Mouse (Mus musculus): ENCODE data around the gene Cpeb3.
"Not testable (repeated sequence)": the region's sequence is repeated elsewhere in the genome, so short reads cannot be mapped to it uniquely, and the experiment has no call there.

Gene Cpeb3

GRCm38 (mm10) chr19:37156040-37156439, 52.4 kb downstream of the Cpeb3 start:
- no peak for DNase-seq (ENCODE audit: low spot score in 2 of 2)

- no peak for DNase-seq (ENCODE audit: low spot score in 2 of 2)
Measured at GRCm38 (mm10) chr19:37147145-37147544, 61.3 kb downstream of the Cpeb3 start.

DNA sequence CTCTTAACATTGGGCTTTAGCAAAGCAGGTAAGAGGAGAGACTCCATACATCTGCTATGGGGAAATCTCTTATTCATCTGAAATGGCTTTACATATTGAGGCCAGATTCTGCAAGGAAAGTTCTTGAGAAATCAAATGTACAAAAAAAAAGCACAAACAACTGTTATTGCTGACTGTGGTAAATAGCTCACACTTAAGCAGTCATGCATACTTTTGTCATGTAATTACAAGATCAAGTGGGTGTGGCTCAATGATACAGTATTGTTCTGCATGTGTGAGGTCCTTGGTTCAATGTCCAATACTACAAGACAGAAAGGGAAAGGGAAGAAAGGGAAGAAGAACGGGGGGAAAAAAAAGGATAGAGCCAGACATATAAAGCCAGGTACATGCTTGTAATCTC, 62.6 kb downstream of the Cpeb3 start:
- DNase-seq (ENCODE audit: low spot score in 2 of 2) = no peak

- no peak for DNase-seq (ENCODE audit: low spot score in 2 of 2)
Measured at GRCm38 (mm10) chr19:37145401-37145800, 63.0 kb downstream of the Cpeb3 start.

DNA sequence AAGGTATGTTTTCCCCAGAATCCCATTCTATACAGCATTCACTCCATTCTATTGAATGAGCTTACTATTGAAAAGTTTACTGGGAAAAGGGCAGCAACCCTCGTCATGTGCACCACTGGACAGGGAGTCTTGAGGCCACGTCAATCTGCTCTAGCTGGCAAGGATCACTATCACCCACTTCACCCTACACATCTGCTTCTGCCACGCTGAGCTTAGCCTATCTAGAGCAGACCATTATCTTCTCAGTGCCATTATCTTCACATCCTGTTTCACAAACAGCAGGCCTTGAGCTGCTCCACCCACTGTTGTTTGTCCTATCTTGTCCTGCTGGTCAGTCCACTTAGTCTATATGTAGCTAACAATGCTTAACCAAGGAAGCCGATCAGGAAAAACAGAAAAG, 66.8 kb downstream of the Cpeb3 start:
- no peak for DNase-seq (ENCODE audit: low spot score in 2 of 2)

DNA sequence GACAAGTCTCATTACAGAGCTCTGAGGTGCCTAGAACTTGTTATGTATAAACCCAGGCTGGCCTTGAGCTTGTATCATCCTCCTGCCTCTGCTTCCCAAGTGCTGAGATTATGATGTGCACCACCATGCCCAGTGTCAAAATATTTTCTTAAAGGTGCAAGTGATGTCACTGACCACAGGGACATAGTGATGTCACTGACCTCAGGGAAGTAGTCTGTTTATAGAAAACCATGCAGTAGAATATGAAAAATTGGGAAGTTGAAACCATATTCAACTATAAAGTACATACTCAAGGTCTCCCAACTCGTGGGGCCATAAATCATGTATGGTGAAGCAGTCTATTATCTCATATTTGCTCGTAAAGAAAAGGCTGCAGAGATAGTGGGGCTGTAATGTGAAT, 71.3 kb downstream of the Cpeb3 start:
- no peak for DNase-seq (ENCODE audit: low spot score in 2 of 2)

DNA sequence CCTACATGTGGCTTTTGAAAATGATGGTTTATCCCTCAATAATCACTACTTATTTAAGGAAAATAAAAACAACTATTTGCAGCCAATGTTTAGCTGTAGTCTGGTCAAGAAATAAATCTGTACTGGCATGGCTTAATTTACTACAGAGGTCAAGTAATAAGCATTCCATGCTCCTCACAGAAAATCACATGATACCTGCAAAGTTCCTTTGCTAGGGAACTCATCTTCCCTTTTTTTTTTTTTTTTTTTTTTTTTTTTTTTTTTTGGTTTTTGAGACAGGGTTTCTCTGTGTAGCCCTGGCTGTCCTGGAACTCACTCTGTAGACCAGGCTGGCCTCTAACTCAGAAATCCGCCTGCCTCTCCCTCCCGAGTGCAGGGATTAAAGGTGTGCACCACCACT, 72.9 kb downstream of the Cpeb3 start:
- DNase-seq (ENCODE audit: low spot score in 2 of 2) = not testable (repeated sequence)

DNA sequence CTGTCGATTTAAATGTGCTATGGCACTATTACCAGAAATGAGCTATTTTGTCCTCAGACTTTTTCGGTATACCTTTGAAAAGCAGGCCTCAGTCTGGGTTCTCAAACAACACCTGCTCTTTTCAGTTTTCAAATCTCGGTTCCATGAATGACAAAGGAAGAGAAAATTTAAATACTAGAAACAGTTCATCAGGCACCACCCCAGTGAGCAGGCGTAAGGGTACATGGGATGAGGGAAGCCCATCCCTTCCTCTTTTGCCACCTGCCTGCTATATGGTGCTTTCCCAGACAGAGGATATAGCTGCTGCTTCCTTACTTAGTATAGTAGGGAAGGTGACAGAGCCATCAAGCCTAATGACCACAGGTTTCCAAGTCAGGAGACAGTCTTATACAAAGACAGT, 74.7 kb downstream of the Cpeb3 start:
- DNase-seq (ENCODE audit: low spot score in 2 of 2) = no peak

DNA sequence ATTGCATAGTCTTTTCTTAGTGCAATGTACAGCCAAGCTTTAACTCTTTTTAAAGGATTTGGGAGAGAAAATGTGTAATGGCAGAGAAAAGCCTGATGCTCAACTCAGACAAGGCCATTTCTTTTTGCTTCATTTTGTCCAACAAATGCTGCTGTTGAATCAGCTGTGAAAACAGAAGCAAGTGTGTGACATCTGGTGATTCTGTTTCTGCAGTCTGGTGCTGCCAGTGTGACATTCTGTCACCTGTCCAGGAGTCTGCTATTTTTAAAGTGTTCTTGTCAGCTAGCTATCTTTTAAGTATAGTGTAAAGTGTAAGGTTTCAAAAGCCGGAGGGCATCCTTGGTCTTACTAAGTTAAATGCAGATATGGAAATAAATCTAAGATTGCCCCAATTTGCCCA, 76.7 kb downstream of the Cpeb3 start:
- DNase-seq (ENCODE audit: low spot score in 2 of 2) = no peak

DNA sequence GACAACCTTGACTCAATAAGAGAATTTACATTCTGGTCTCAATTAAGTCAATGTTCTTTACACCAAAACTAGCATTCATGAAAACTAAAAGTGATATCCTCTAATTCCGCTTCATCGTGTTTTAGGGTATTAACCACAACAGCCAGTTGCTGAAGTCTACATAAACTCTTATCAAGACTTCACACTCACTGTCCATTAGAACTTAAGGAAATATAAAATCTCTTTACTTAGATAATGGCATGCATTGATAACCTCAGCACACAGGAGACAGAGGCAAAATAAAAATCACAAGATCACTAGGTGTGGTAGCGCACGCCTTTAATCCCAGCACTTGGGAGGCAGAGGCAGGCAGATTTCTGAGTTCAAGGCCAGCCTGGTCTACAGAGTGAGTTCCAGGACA, 79.9 kb downstream of the Cpeb3 start:
- DNase-seq (ENCODE audit: low spot score in 2 of 2) = no peak

DNA sequence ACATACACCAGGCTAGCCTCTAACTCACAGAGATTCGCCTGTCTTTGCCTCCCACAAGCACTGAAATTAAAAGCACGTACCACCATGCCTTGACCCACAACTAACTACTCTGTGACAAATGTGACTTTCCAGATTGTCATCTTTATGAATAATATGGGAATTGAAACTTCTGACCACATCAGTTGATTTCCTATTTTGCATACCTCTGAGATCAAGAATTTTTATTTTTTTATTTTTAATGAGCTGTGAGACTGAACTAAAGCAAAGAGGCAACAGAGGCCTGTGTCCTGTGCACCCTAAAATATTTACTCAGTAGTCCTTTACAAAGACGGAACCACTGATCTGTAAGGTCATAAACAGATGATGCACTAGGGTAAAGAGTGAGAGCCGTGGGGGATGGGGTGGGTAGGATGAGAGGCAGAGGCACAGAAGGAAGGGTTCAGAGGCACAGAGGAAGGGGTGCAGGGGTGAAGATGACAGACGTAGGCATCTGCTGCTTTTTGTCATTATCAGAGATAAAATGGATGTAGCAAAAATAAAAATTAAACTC, 81.3 kb downstream of the Cpeb3 start:
- no peak for DNase-seq (ENCODE audit: low spot score in 2 of 2)

DNA sequence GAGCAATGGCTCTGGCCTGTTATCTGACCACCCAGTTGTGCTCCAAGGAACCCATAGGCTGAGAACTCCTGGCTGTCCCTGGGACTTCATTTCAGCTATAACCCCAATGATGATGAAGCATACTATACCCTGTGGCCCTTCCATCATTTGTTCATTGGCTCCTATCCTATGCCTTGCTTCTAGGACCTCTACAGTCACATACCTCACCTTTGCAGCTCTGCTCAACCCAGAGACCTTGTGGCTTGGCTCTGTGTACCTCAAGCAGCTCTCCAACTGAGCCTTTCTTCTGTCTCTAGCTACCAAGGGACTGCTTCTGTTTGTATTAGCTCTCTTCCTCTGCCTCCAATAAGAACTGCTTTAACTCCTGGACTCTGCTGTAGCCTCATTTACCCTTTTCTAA, 83.4 kb downstream of the Cpeb3 start:
- DNase-seq (ENCODE audit: low spot score in 2 of 2) = no peak

DNA sequence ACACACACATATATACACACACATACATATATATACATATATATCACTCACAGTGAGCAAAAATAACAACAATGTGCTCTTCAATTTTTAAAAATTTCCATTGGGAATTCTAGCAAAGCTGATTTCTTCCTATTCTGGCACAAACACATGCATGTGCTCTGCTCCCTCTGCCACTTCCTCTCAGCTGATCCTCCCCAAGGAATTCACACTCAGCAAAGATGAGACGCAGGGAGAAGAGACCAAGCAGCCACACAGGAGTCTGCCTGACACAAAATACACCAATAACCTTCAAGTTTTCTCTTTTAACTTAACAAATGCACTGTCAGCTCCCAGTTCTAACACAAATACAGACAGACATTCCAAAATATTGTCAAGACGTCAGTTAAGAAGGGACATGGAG, 89.1 kb downstream of the Cpeb3 start:
- no peak for DNase-seq (ENCODE audit: low spot score in 2 of 2)

DNA sequence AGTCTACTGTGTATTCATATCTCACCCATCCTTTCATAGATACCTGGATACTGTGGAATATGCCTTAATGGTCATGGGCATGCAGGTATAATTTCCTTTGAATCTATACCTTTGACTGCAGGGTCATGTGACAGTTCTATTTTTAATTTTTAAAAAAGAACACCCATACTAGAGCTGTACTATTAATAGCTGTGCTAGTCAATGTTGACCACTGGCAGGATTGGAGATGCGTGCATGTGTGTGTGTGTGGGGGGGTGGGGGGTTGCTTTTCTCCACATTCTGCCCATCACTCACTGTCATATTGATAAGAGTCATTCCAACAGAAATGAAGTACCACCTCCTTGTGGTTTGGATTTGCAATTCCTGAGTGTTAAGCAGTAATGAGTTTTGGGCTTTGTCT, 92.6 kb downstream of the Cpeb3 start:
- no peak for DNase-seq (ENCODE audit: low spot score in 2 of 2)

DNA sequence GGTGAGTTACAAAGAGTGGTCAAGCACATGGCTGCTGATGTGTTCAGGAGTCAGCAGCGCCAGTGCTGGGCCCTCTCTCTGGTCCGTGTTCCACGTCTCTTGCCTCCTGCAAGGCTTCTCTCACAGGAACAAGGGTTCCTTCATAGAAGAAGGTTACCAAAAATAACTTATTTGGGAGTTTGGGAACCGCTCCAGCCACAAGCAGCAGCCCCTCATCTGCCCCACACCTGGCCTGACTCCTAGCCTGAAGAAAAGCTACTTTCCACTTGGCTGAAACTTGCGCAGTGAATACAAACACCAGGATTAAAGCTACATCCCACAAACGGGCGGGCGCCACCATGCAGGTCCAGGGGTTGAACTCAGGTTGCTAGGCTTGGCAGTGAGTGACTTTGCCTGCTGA, 93.0 kb downstream of the Cpeb3 start:
- DNase-seq (ENCODE audit: low spot score in 2 of 2) = no peak

GRCm38 (mm10) chr19:37111831-37112230, 96.6 kb downstream of the Cpeb3 start:
- no peak for DNase-seq (ENCODE audit: low spot score in 2 of 2)

- no peak for DNase-seq (ENCODE audit: low spot score in 2 of 2)
Measured at GRCm38 (mm10) chr19:37110494-37110893, 97.9 kb downstream of the Cpeb3 start.

GRCm38 (mm10) chr19:37109853-37110252, 98.5 kb downstream of the Cpeb3 start:
- no peak for DNase-seq (ENCODE audit: low spot score in 2 of 2)

GRCm38 (mm10) chr19:37100689-37101088, 107.7 kb downstream of the Cpeb3 start:
- DNase-seq (ENCODE audit: low spot score in 2 of 2) = no peak

GRCm38 (mm10) chr19:37095666-37096330, 112.6 kb downstream of the Cpeb3 start:
- DNase-seq (ENCODE audit: low spot score in 2 of 2) = no peak

- DNase-seq (ENCODE audit: low spot score in 2 of 2) = no peak
Measured at GRCm38 (mm10) chr19:37093181-37093580, 115.2 kb downstream of the Cpeb3 start.

- no peak for DNase-seq (ENCODE audit: low spot score in 2 of 2)
Measured at GRCm38 (mm10) chr19:37090146-37091061, 118.0 kb downstream of the Cpeb3 start.
